Mouse (Mus musculus) heart, adult 18-20 months (tissue): ENCODE data around the gene Prkaca. TPM values are rescaled to one million over a fixed set of nuclear protein-coding genes. Genes with fewer than 3 reads are reported as not detected.

Source experiments
- DNase-seq, 2 experiments: peaks; one replicate each; pipeline ENCODE4 v3.0.0; 2021 to 2022; ENCODE audit warnings: mixed read lengths in 1 of 2
- long read RNA-seq, 2 experiments: library from polyadenylated mRNA; stranded (forward); transcript quantifications; one replicate each; pipeline ENCODE4 v2.0.0; 2021
- total RNA-seq, 2 experiments: library from RNA; stranded (reverse); gene quantifications; 2 replicates each; pipeline ENCODE4 v1.2.3; 2021

Gene Prkaca
- 100 to 1,000 TPM; 327 to 347 TPM for total RNA-seq
- long read RNA-seq, experiment 1, transcript Prkaca-201 (10 exons, 2,276 nt): major isoform, 460 of 507 reads
- long read RNA-seq, experiment 1, partial matches to known transcripts: 37 of 507 reads
- long read RNA-seq, experiment 1, other reads (novel, unspliced or antisense): 10 of 507 reads
- long read RNA-seq, experiment 2, transcript Prkaca-201 (10 exons, 2,276 nt): major isoform, 182 of 213 reads
- long read RNA-seq, experiment 2, partial matches to known transcripts: 5 of 213 reads
- long read RNA-seq, experiment 2, other reads (novel, unspliced or antisense): 26 of 213 reads

DNA sequence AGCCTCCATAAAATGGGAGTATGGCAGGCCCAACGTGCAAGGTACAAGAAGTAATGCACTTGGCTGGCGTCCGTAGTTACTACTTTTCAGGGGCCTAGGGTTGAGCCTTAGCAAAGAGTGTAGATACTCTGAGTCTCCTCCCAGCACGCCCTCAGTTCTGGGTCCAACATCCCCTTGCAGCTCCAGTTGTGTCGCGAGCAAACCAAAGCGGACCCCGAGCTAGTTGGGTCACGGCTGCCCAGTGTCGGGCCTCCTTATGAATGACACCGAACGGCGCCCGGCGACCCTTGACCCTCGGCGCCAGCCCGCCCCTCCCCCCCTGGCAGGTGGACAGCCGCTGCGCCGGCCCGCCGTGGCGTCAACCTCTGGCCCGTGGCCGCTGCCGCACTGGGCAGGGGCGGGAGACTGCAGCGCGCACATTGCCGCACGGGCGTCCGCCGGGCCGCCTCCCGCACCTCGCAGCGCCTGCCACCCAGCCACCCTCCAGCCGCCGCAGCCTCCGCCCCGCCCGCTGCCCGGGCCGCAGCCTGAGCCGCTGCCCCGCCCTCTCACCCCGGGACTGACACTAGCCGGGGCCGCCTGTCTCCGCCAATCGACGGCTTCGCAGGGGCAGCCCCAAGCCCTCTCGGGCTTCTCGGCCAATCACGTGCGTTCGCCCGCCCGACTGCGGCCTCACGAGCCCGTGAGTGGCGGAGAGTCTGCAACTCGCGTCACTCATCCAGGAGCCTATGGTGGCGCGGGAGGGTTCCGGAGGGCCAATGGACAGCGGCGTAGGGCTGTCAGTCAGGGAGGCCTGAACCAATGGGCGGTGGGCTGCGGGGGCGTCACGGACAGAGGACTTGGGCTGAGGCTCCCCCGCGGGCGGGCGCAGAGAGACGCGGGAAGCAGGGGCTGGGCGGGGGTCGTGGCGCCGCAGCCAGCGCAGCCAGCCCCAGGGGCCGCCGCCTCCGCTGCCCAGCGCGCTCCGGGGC, at the start of gene Prkaca:
Gene Prkaca, plus strand, starts transcription at position 844 of the 971 bp plus-strand sequence.
- DNase-seq: peak; percentile 96 to 100

DNA sequence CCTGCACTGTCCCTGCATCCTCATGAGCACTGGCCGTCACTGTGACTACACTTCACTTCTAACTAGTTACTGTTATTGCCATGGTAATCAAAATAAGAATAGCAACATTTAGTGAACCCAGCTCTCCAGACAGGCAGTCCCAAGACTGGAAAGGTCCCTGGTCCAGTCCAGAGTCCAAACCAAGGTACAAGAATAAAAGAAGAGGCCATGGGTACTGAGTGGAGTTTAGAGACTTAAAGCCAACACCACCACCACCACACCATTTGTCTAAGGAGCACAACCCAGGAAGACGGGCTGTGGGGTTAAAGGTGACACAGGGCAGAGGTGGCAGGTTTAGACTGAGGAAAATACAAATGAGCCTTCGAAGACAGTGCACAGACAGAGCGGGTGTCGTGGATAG, 48.2 kb upstream of the Prkaca start:
- DNase-seq: no peak

DNA sequence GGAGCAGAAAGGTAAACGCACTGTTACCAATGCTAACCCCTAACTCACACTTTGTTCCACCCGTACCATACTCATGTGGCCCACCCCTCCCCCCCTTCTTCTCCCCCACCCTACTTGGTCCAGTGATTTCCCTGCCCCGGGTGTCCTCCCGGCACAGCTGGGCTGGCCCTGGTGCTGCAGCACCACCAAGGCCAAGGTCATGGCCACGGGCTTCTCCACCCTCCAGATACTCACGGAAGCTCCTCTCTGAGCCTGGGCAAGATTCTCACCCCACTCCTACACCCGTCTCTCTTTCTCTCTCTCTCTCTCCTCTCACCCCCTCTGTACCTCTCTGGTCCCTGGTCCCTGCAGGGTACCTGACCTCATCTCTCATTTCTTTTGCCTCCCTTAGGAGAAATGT, 46.5 kb upstream of the Prkaca start:
- DNase-seq: no peak

DNA sequence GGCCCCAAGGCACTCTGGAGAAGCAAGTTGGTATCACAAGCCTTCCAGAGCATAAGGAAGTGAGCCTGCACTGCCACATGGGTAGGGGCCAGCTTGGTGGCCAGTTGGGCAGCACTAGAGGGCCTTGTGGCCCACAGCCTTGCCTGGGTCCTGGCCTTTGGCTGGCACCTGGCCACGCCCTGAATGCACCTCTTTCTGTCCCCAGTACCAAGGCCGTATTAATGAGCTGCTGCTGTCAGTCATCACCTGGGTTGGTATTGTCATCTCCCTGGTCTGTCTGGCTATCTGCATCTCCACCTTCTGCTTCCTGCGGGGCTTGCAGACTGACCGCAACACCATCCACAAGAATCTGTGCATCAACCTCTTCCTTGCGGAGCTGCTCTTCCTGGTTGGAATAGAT, 38.6 kb upstream of the Prkaca start:
- DNase-seq: no peak

DNA sequence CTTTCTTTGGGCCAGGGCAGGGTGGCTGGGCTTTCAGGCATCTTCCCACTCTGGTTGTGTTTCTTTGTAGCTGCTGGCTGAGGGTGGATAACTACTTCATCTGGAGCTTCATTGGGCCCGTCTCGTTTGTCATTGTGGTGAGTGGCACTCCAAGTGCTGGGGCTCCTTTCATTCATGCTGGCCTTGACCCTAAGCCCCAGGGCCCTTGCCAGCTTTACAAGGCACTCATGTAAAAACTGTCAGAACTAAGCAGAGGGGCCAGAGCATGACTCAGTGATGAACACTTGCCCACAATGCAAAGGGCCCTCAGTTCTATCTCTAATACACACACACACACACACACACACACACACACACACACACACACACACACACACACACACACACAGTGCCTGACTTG, 37.8 kb upstream of the Prkaca start:
- no peak for DNase-seq

DNA sequence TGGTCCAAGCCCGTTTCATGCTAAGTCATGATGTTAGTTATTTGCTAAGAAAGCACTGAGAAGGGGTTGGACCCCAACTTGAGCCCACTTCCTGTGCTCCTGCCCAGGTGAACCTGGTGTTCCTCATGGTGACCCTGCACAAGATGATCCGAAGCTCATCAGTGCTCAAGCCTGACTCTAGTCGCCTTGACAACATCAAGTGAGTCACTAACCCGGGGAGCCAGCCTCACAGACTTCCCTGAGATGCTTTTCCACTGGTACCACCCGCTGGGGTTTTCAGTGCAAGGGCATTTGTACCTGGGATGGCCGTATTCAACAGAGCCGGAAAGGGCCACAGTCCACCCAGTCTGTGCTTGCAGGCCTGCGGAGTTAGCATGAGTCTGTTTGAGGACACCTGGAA, 37.4 kb upstream of the Prkaca start:
- no peak for DNase-seq

DNA sequence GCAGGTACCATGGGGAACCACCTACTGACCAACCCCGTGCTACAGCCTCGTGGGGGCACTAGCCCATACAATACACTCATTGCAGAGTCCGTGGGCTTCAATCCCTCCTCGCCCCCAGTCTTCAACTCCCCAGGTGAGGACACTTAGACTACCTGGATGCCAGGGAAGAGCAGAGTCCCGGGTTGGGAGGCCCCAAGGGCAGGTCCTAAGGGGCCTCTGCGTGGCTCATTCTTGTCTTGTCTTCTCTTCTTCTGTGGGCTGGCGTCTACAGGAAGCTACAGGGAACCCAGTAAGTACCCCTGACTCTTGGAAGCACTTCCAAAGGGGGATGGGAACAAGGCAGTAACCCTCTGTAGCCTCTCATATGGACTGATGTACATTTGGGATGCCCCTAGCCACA, 35.1 kb upstream of the Prkaca start:
- DNase-seq: no peak

DNA sequence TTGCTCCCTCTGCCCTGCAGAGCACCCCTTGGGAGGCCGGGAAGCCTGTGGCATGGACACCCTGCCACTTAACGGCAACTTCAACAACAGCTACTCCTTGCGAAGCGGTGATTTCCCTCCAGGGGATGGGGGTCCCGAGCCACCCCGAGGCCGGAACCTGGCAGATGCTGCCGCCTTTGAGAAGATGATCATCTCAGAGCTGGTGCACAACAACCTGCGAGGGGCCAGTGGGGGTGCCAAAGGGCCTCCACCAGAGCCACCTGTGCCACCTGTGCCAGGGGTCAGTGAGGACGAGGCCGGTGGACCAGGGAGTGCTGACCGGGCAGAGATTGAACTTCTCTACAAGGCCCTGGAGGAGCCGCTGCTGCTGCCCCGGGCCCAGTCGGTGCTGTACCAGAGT, 34.5 kb upstream of the Prkaca start:
- no peak for DNase-seq

DNA sequence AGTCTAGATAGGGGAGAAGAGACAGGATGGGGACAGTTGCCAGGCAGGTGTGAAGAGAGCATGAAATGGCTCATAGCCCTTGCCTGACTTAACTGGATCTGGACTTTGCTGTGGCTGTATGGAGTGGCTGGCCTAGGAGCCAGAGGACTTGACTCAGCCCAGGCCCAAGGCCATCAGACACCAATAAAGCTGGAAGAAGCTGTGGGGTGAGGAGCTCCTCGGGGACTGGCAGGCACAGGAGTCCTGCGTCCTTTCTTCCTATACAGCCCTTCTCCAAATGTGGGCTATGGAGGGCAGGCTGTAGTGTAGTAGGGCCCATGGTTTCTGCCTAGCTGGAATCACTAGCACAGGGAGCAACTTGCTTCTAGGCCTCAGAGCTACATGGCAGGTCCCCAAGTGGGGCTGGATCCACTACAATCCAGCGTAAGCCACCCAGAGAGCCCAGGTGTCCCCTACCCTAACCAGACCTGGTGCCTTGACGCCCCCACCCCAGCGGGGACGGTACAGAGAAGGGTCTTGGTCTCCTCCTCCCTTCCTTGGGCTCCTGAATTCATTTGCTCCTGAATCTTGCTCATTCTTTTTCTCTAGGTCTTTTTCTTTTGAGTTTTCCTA, 31.6 kb upstream of the Prkaca start:
- DNase-seq: no peak

DNA sequence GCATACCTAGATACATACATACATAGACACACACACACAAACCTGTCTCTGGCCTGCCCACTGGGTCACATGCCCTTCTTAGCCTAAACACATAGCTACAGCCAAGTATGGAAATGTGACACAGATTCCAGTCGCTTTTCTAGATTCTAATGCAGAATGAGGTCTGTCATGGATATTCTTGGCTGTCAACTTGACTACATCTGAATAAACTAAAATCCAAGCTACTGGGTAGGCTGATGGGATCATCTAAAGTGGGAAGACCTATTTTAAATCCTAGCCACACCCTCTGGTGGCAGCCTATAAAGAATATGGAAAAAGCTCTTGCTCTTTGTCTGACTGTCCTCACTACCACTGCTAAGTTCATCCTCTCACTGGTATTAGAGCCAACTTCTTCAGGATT, 30.3 kb upstream of the Prkaca start:
- DNase-seq: no peak

DNA sequence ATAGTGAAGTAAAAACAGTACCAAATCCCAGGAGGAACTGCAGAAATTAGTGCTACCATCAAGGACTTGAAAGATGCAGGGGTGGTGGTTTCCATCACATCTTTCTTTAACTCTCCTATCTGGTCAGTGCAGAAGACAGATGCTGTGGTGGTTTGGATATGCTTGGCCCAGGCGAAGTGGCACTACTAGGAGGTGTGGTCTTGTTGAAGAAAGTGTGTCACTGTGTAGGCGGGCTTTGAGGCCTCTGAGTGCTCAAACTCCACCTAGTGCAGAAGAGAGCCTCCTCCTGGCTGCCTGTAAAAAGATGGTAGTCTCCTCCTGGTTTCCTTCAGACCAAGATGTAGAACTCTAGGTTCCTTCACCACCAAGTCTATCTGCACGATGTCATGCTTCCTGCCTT, 27.3 kb upstream of the Prkaca start:
- no peak for DNase-seq

DNA sequence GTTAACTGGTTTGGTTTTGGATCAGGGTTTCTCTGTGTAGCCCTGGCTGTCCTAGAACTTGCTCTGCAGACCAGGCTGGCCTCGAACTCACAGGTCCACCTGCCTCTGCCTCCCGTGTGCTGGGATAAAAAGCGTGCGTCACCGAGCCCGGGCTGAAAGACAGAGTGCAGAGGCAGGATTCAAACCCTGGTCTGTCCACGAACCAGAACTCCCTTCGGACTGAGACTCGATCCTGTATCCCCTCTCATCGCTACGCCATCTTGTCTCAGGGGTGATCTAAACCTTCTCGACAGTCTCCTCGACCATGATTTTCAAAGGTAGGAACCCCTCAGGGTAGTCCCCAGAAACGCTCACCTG, 18.1 kb upstream of the Prkaca start:
- DNase-seq: no peak

DNA sequence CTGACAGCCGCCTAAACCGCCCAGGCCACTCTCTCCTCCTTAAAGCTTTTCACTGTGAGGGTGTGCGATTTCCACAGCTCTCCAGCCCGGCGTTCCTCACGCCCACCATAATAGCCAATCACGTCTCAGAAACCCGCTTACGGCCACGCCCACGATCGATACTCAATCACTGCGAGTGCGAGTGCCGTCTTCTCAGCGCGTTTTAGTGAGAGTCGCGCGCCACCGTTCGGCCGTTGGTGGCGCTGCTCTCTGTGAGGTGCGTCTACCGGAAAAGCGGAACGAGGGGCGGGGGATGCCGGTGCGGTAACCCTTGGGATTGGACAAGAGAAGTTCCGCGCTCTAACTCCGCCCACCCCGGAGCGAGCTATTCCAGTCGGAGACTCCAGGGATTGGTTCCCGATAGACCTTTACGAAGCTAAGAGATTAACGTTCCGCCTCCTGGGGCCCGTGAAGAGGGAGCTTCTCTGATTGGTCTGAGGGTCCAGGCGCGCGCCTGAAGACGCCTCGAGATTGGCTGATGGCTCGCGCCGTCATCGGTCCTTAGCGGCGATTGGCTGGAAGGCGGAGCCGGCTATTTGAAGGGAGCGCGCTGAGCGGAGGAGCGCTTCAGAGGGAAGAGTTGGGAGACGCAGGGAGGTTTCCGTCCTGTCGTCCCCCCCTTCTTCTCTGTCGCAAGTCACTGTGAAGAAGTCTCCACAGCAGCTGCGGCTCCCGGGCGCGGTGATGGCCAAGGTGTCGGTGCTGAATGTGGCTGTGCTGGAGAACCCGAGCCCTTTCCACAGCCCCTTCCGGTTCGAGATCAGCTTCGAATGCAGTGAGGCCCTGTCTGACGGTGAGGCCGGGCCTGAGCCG, 17.5 kb upstream of the Prkaca start, which contains the start of the genes Gm10644 and Asf1b:
Gene Gm10644, minus strand, starts transcription at position 100 of the 852 bp plus-strand sequence.
Gene Asf1b, plus strand, starts transcription at position 402 of the 852 bp plus-strand sequence.
- DNase-seq: peak; percentile 96 to 99

DNA sequence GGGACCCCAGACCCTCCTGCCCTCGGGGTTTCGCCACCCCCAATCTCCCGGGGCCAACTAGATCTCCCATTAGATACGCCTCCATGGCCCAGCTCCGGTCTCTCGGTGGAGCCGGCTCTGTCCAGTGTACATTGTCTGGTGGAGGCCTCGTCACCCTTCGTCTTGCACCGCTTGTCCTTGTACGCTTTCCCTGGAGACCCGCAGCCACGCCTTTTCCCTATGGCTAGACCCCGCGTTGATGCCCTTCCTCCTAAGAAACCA, 16.9 kb upstream of the Prkaca start:
- DNase-seq: no peak

DNA sequence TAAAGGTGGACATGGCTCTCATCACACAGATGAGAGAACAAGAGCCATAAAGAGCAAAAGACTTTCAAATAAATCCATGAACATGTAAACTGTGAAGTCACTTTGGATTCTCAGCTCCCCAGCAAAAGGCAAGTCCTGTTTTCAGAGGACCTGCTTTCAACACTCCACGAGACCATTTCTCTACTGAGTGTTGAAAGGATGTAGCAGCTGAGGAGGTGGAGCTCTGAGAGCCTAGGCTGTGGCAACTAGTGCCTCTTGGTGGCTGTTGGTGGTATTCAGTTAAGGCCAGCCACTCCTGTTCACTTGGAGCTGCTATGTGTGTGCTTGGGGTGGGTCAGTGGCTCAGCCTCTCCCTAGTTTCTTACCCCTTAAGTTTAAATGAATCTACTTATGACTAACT, 16.0 kb upstream of the Prkaca start:
- DNase-seq: peak in 1 of 2 experiments; percentile 18

DNA sequence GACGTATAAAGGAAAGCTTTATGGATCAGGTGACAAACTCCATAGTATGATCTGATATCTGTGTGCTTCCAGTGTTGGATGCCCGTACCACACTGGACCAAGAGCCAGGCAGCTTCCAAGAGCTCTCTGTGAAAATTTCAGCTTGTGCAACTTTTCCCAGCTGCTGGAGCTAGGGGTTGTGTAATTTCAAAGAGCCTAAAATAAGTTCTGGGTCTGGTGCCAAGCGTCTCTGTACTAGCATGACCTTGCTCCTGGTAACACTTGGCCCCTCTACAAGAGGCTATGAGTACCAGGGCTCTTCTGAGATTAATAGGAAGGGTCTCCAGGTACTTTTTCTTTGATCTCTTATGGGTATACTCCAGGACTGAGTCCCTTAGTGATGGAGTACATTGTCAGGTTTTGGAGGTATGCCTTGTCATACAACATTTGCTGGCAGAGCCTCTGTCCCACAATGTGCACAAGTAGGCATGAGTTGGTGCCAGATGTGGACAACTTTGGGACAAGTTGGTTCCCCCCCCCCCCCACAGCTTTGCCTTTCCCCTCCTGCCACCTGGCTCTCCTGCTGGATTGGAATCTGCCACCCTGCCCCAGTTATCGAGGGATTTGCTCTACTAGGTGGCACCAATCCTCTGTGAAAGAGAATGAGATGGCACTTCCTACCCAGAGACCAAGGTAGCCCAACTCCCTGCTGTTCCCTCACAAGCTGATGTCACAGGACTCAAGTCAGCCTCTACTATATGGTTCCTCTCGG, 8.6 kb upstream of the Prkaca start:
- peak; percentile 75 to 85 for DNase-seq

DNA sequence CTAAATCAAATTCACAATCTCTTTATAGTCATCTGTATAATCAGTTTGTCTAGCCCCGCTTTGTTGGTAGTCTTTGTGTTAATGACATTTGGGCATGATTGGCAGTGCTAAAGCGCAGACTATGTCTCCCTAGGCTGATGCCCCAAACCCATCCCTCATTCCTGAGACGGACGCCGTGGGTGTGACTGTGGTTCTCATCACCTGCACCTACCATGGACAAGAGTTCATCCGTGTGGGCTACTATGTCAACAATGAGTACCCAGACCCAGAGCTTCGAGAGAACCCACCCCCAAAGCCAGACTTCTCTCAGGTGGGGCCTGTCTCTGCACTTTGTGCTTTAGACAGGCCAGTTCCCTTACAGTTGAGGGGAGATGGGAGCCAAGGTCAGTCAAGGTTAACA, 5.1 kb upstream of the Prkaca start:
- DNase-seq: no peak

DNA sequence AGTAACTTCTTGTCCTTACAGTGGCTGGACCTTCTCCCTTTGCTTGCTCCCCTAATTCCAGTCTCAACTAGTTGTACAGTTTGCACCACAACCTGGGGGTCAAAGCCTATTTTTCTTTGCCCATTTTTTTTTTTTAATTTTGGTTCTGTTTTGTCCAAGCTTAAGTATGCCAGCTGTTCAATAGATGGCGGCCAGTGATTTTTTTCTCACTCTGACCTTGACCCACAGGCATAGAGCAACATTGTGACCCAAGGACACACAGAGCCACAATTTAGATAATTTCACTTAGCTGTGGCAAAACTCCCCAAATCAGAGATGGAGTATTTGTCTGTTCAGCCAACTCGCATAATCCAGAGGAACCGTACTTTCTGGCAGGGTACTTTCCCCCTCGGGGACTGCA, 1.7 kb upstream of the Prkaca start:
- no peak for DNase-seq

DNA sequence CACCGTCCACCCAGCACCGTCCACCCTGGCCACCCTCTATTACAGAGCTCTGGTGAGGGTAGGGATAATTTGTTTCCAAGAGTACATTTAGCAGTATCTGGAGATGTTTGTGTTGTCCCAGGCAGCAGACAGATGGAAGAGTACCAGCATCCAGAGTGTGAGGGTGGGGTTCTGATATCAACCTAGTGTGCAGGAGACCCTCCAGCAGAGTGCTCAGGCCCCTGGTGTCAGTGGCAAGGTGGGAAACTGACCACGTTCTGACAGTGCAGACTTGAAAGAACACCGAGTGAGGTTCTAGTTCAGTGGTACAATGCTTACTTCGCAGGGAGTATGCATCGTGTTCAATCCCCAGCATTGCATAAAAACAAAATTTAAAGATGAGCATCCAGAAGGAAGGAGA, 1.1 kb upstream of the Prkaca start:
- DNase-seq: no peak

DNA sequence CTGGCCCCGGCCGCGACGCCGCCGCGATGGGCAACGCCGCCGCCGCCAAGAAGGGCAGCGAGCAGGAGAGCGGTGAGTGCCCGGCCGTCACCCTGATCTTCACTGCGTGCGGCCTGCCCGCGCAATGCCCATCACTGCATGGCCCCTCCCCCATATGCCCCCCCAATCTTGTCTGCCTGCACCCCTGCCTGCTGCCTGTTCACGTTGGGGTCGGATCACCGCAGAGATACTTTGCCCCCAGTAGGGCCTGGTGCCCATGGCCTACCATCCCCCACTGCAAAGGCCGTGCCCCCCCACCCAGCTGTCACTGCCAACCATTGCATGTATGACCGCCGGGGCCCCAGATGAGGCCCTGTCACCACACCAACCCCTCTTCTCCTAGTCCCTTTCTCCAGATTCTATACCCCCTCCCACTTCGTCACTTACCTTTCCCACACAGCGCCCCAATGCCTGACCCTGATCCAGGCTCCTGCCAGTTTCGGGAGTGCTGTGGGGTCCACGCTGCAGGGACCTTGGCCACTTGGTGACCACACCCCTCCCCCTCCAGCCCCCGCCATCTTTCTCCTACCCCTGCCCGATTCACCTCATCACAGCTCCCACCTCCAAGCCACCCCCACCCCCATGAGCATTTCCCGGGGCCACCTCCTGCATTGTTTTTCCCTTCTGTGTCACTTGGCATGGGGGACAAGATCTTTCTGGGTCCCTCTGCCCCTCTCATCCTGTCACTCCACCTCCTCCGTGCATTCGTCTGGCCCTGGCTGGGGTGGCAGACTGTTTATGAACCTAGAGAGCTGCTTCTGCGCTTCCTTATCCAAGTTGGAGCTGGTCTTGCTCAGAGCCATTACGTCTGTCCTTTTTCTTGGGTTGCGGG, 603 bp downstream of the Prkaca start:
- DNase-seq: peak in 1 of 2 experiments; percentile 36
